Mouse (Mus musculus): ENCODE measurements around the gene Nptx1.
A peak's percentile ranks its signal among the peaks of the same experiment; 100 is the strongest.

The Nptx1 gene

DNA sequence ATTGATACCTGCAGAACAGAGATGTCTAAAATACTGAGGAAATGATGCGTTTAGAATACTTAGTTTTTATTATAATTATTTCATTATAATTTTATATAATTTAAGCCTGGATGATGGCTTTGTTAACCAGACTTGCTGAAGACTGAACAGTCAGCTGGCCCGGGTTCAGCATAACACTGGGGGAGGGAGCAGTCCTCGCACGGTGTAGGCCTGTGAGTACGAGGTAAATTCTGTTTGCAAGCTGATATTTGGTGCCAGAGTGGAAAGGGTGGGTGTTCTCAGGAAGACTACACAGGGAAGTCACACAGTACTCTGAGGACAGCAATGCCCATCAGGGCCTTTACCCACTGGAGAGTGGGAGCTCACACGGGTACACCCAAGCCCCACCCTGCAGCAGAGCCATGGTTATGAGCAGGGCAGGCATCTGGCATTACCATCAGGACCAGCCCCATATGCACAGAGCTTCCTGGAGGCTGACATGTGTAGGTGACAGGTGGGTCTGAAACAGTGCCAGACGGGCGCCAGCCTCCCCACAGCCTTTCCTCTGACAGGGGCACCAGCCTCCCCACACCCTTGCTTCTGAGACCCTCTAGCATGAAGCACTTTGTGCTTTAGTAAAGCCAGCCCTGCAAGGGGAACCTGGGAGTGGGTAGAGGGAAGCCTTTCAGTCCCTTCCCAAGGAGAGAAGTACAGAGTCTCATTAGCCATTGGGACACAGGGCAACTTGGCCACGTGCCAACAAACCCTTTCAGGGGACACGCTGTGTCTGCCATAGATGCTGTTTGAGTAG lies 3.2 kb upstream of the Nptx1 start:
- DNase-seq, result peak; percentile 56

DNA sequence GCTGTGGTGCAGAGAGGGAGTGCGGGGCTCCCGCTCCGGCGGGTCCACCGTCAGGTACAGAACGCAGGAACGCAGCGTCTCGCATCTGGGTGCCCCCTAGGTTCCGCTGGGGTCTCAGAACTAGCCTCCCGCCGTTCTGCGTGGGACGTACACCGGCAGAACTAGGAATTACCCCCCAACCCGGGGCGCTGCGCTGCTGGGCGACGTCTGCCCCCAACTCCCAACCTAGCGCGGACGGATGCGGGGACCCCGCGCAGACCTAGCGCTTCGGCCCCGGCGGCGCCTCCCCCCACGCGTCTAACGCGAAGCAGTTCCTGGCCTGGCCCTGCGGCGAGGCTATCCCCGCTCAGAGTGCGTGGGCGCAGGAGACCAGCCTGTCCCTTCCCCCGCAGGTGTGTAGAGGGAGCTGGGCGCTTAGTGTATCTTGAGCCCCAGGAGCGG lies 1.8 kb upstream of the Nptx1 start:
- no peak for DNase-seq

DNA sequence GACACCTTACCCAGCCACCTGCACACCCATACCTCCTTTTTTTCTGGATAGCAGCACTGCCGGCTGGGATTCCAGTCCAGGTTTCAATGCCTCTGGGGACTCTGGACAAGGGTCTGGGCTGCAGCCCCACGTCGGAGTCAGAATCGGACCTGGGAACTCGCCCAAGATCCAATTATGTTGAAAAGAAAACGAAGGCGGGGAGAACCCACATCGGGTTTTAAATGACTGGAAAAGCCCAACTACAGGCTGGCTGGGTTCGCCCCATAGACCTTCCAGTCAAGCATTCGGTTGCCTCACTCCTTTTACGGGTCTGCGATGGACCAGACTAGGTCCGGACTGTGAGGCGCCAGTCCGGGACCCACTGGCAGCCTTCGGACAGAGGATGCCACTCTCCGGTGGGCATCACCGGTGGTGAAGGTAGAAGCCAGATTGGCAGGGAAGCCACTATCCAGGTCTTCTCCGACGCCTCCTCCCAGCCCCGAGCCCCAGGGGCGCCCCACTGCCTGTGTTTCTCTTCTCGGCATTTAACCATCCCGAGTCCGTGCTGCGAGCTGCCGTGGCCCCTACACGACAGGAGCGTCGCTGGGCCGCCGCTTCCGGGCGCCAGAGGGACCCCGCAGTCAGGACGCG lies 1.3 kb upstream of the Nptx1 start:
- no peak for DNase-seq

DNA sequence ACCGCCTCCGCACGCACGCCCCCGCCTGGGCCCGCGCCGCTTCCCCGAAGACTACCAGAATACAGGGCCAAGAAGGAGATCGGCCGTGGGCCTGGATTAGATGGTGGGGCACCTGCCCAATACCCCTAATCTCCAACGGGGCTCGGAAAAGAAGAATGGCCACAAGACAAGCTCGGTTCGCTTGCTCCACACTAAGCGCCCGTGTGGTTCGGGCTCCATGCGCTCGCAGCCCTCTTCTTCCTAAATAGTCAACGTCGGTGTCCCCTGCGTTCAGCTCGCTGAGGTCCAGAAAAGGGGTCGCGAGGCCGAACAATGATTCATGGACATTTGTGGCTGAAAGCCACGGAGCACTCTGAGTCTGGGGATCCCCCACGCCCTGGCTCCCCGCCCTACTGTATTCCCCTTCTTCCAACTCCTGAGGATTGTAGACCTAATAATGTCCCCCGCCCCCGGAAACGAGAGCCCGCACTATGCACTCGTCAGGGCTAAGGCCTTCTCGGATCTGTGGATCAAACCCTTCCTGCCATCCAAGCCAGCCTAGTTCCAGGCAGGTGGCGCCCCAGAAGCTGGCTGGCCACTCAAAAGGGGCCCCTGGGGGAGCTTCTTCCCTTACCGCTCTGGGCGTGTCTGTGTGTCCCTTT lies 518 bp upstream of the Nptx1 start:
- peak; percentile 59 for DNase-seq

DNA sequence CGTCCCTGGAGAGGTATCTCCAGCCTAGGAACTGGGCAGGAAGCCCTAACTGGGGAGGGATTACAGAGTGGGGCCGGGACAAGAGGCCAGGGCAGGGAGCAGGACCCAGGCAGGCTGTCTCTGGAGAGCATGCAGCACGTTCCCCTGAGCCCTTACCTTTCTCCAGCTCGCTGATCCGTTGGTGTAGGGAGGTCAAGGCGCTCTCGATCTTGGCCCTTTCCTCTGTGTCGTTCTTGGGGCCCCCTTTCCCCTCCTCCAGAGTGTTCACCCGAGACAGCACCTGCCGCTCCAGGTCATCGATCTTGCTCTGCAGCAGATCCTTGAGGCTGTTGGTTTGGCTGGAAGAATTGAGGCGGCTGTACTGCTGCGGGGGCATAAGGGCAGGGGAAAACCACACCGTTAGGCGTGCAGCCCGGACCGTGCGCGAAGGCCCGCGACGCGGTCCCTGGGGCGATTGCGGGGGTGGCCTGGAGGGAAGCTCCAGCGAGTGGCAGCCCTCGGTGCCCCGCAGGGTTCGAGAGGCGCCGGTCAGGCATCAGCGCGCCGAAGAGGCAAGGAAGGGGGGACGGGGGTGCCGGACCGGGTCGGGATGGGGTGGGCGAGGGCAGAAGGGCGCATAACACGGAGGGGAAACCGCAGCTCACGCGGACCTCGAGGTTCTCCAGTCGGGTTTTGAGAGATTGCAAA lies 914 bp downstream of the Nptx1 start:
- DNase-seq, result peak; percentile 64

DNA sequence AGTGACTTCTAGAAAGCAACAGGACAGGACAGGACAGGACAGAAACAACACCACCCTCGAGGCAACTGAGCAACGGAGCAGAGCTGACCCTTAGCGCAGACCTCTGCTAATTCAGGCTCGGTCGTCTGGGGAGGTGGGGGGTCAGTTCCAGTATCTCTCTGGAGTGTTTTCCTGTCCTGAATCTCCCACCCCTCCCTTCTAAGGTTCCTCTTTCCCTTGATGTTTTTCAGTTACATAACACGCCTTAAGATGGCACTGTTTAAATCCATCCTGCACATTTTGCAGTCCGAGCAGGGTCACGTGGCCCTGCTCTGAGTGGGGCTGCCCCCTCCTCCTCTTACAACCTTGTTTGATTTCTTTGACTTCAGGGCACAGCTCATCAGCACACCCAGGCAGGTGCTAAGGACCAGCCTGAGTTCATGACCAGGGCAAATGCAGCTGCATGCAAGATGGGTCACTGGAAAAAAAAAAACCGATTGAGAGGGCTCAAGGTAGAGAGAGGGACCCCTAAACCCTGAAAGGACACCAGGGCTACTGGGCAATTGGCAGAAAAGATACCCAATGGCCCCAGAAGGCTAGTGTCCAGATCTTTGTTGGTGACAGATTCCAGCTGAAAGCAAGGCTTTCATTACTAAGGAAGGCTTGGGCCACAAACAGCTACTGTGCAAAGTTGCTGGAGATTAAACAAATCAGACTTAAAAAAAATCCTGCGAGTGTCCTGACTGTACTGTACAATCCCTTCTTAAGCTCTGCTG lies 1.6 kb downstream of the Nptx1 start:
- DNase-seq, result peak; percentile 61

DNA sequence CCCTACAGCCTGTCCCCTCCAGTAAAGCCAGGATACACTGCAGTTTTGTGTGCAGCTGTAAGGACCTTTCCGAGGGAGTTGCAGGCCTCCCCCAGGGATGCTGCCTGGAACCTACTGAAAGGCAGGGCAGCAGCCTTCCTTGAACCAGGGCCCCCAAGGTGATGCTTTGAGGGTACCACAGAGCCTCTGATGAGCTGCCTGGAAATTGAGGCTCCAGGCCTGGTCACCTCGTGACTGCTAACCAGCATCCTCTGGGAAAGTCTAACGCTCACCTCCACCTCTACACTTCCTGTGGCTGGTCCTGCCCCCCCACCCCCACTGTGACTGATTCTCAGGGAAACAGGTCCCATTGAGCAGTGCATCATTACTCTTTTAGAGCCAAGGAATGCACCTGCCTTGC lies 2.3 kb downstream of the Nptx1 start:
- peak; percentile 45 for DNase-seq

DNA sequence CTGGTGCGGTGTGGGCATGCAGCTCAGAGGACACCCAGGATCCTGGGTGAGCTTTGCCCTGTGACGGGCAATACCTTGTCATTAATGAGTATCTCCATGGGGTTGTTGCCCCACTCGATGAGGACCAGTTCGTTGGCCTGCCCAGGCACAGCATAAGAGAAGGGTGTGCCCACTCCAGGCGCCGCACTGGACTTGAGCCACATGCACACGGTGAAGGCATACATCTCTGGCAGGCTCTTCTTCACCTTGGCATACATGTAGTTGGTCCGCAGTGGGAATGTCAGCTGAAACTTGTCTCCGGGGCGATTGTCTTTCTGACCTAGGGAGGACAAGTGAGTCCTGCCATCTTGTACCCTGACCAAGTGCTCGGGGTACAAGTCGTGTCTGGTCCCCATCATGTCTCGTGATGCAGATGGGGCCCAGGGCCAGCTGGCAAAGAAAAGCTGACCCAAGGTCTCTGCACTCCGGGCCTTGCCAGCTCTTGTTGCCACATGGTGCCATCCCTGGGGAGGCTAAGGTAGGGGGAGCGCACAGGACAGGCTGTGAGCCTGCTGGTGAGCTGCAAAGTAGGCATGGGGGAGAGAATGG lies 2.9 kb downstream of the Nptx1 start:
- peak; percentile 74 for DNase-seq

DNA sequence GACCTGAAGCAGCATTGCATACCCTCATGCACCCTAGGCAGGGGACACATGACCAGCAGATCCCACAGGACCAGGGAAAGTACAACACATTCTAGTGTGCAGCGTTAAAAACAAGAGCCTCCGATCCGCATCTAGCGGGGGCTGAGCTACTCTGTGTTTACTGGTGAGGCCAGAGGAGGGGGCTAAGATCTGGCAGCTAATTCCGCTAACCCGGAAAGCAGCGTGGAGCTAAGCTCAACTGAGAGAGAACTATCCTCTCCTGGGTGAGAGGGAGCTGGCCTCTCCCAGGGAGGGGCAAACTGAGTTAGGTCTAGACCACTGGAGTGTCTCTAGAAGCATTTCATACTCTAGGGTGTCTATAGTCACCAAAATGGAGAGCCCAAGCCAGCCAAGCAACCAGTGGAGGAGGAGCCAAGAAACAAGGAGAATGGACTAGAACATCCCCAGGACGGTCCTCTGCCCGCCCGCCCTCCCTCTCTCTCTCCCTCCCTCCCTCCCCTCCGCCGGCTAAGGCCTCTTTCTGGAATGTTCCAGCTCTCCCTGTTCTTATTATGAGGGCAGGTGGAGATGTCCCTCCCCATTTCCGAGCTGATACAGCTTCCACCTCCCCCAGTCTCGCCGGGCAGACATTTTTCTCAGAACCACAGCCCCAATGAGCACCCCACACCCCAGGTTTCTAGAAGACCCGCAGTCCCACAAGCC lies 3.6 kb downstream of the Nptx1 start:
- DNase-seq, result peak; percentile 40

DNA sequence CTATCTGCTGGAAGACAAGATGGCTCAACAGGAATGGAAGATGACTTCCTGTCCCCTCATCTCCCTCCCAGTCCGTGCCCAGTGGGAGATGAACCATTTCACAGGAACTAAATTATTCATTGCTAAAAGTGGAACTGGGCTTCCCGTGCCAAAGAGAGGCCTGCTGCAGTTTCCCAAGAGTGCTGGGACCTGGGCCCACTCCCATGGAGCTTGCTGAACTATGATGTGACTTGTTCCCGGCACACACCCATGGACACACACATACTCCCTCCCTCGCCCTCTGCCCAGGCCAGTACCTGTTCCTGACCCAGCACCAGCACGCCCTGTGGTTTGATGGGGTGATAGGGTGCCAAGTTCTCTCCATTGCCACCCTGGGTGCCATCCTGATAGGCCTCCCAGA lies 4.7 kb downstream of the Nptx1 start:
- DNase-seq, result peak; percentile 71

DNA sequence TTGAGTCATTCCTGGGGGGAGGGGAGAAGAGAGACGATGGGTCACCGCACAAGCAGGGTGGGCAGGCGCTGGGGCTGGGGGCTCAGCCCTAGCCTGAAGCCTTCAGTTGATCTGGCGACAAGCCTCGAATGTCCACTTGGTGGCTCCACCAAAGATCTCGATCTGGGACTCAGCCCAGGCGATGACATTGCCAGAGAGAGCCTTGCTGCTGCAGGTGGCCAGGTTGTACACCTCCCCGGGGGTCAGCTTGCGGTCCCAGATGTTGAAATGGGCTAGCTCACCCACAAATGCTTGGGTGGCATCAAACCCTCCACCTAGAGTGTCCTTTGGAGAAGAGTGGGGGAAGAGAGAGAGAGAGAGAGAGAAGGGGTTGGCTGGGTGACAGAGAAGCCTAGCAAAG lies 5.2 kb downstream of the Nptx1 start:
- peak; percentile 61 for DNase-seq

DNA sequence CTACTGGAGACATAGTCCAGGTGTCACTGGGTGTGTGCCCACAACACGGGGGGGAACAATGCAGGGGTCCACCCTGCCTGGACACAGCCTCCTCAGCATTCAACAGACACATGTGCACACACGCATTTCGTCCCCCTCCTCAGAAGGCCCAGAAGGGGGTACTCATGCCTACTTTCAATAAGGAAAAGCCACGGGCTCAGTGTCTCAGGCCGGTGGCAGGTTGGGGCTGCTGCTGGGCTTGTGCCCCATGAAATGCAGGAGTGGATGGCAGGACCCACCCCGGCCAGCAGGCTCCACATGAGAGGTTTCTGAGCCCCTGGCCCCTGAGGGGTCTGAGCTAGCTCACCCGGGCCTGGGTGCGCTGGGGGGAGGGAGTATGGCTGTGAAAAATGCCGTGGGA lies 6.5 kb downstream of the Nptx1 start:
- DNase-seq, result no peak

DNA sequence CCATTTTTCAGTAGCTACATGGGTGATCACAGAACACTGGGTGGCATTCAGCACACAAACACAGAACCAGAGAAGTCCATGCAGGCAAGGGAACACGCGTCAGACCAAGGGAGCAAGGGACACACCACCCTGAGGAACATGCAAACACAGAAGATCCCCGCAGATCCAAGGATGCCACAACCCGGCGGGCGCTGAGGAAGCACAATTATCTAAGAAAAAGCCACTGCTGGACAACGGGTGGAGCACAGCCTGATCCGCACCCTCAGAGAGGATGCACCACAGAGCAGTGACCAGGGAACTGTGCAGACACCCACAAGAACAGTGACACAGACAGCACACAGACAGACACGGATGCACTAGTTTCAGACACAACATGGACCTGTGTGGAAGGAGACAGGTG lies 7.0 kb downstream of the Nptx1 start:
- DNase-seq, result no peak

DNA sequence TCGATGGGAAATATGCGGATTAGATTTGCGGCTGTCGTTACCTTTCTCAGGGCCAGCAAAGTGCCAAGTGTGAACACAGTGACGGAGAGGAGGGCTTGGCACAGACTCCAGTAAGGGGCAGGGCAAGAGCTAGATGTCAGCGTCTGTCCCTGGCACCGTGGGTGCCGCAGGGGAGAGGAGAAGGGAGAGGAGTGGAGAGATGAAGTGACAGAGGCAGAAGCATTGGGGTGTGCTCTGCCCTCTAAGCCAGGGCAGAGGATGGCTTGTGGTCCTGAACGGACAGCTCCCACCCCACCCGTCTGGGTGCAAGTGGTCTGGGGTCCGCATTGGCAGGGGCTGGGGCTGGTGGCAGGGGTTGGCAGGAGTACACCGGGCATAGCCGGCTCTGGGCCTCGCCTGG lies 7.6 kb downstream of the Nptx1 start:
- peak; percentile 64 for DNase-seq

DNA sequence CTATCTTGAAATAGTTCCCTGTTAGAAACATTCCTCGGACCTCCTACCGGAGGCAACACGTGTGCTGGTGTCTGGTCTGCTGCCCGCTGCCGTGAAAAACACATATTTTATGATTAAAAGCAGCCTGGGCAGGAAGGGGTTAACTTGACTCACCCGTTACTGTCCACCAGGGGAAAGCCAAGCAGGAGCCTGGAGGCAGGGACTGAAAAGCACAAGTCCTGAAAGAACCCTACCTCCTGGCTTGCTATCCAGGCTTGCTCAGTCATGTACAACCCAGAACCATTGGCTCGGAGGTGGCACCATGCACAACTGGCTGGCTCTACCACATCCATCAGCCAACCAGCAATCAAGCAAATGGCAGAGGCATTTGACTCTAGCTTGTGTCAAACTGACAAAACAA lies 13.8 kb downstream of the Nptx1 start:
- no peak for DNase-seq

DNA sequence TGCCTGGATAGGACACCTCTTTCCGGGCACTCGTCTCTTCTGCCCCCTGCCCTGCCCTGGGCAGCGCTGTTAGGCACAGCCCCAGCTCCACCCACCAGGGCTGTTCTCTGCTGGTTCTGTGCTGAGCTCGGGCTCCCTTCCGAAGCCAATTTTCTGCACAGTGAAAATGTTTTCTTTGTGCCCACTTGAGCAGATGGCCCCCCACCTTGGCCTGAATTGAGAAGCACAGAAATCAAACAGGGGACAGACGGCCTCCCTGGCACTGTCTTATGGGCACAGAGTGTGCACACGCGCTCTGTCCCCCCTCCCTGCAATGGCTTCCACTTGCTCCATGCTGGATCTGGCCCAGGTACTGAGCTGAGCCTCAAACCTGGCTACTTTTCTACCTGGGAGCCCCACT lies 15.1 kb downstream of the Nptx1 start:
- DNase-seq, result peak; percentile 72

DNA sequence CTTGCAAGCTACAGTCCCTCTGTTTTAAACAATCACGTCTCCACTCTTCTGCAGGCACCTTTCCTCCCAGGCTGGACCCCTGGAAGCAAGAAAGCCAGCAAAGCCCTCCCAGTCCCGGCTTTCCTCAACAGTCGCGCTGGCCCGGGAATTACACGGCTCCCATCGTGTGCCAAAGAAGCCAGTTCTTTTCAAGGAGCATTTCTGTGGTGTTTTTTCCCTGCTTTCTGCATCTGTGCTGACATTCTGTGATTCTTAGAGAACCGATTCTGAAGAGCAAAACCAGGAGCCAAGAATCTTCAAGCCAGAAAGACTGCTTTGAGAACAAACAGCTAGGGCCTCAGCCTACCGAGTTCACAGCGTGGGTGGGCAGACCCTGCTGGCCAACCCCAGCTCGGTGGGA lies 18.6 kb downstream of the Nptx1 start:
- DNase-seq, result no peak

DNA sequence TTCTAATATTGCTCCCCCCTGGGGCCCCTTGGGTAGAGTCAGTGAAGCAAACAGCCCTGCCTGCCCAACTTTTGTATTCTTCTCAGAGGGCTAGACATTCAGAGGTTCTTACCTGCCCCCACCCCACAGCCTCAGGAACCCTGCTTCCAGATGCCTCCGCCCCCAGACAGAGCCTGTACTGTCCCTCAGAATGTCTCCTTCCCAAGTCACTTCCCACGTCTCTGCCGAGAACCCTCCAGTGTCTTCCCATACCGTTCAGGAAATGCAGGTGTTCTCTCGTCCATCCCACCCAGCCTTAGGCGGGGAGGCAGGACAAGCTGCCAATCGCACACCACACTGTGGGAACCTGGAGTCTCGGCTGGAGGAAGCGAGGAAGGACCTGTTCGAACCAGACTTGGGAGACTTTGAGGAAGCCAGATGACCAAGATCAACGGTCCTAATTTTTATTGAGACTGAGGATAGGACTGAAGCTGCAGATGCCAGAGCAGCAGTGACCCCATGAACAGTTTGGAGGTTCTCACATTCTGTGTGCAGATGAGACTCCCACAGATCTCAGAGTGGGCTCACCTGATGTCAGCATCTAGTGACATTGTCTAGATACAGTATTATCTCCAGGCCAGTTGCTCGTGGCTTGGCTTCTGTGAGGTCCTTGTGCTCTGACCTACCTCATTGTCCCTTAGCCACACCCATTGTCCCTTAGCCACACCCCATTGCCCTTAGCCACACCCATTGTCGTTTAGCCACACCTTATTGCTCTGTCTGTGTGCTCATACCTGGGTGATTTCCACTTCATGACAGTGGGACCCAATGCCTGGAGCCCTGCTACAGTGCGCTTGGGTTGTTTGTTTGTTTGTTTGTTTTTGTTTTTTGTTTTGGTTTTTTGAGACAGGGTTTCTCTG lies 21.2 kb downstream of the Nptx1 start:
- DNase-seq, result no peak

DNA sequence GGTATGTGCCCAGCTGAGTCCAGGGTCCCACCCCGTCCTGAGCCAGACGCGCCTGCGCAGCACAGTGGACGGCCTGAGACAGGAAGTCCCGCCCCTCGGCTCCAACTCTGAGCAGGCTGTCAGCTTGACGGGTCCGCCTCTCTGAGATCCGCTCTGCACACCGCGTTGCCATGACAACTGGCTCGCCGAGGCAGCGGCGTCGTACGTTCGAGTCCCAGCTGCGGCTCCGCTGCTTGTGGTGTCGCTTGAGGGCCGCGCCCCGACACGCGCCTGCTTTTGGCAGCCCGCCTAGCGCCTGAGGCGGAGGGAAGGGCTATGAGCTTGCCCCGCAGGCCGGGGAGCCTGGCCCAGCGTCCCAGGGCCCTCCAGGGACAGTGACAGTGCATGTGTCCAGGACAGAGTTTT lies 23.0 kb downstream of the Nptx1 start:
- peak; percentile 58 for DNase-seq

DNA sequence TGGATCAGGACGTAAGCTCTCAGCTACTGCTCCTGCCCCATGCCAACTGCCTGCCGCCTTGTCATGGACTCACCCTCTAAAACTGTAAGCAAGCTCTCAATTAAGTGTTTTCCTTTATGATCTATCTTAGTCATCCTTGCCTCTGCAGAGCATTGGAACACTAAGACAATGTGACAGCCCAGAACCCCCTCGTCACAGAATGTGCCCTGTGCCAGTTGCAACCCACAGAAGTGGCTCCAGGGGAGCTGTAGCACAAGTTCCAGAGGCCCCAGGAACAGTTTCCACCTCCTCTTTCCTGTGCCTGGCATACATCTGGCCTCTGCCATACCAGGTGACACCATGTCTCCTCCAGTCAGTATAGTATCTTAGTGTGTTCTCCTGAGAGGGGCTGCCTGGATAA lies 24.2 kb downstream of the Nptx1 start:
- DNase-seq, result no peak

DNA sequence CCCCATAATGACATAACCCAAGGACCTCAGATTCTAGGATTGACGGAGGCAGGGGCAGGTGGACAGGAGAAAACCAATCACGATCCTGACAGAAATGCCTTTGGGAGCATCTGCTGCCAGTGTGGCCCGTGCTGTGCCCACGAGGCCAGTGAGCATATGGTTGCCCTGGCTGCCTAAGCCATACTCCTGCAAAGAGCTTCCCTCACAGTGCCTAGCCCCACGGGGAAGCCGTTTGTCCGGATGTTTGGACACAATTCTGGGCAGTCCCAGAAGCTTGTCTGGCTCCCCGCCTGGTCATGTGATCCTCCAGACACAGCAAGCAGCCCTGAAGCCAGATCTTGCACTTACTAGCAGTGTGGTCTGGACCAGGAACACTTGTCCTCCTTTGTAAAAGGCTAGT lies 24.8 kb downstream of the Nptx1 start:
- DNase-seq, result peak; percentile 98
